Mouse (Mus musculus): Measurements from ENCODE around the gene Gm7978. TPM values are rescaled to one million over a fixed set of nuclear protein-coding genes. Genes with fewer than 3 reads are reported as not detected.
"Not testable (repeated sequence)": the region's sequence is repeated elsewhere in the genome, so short reads cannot be mapped to it uniquely, and the experiment has no call there.

Gm7978 gene
- not detected for total RNA-seq (2021)
- long read RNA-seq, experiment 1: 0 reads
- long read RNA-seq, experiment 2: 0 reads

GRCm38 (mm10) chr5:95736073-95736472 is at the start of gene Gm7978:
Gene Gm7978, minus strand, starts transcription at chr5:95736173.
- DNase-seq (ENCODE audit: low spot score): not testable (repeated sequence)

DNA sequence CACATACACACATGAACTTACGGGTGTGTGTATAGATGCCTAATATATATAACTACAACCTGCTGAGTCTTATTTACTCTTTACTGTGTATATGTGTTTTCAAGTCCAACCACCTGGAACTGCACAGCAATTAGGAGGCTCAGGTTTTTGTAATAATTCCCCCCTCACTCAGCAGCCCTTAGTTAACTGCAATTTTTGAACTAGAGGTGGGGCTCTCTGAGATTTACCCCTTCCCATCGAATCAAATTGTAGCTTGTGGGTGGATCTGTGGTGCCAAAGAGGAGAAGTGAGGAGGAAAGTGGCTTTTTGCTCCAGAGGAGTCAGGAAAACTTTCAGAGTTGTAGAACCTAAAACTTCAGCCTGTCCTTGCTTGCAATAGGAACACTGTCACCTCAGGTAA is 39.7 kb upstream of the Gm7978 start, which contains the start of gene E330014E10Rik:
TSS of gene E330014E10Rik (plus strand) at position 301 of the 400 bp plus-strand sequence.
- not testable (repeated sequence) for DNase-seq (ENCODE audit: low spot score)

- not testable (repeated sequence) for DNase-seq (ENCODE audit: low spot score)
Measured at GRCm38 (mm10) chr5:95741714-95742113, 5.7 kb upstream of the Gm7978 start, which contains the start of gene Gm7982. Gene Gm7982, plus strand, starts transcription at chr5:95742014.

Other genes with a start within 250 kb of the Gm7978 start
- not detected for gene Gm3286, start 225.4 kb downstream of the Gm7978 start, total RNA-seq (2021)
- not detected for gene Gm7971, start 141.3 kb downstream of the Gm7978 start, total RNA-seq (2021)
- gene Gm7982, start 5.8 kb upstream of the Gm7978 start, total RNA-seq (2021): not detected
- gene E330014E10Rik, start 39.8 kb upstream of the Gm7978 start, total RNA-seq (2021): not detected
- gene Cxcl13, start 220.8 kb upstream of the Gm7978 start, total RNA-seq (2021): 1 to 10 TPM in 1 of 2 experiments, under 1 TPM in 1; 0.80 to 1.6 TPM

All from gastrocnemius, adult 18-20 months (tissue).